Mouse (Mus musculus) 416B (cell line): ENCODE results near the gene Acp5.

ENCODE experiments used
- DNase-seq: peaks from one replicate; pipeline ENCODE4 v3.0.0; 2011; ENCODE audit warnings: low read depth

Gene Acp5

GRCm38 (mm10) chr9:22095854-22096307 lies 39.6 kb downstream of the Acp5 start:
- DNase-seq: peak; percentile 90

GRCm38 (mm10) chr9:22092746-22093145 lies 42.8 kb downstream of the Acp5 start:
- DNase-seq: no peak

DNA sequence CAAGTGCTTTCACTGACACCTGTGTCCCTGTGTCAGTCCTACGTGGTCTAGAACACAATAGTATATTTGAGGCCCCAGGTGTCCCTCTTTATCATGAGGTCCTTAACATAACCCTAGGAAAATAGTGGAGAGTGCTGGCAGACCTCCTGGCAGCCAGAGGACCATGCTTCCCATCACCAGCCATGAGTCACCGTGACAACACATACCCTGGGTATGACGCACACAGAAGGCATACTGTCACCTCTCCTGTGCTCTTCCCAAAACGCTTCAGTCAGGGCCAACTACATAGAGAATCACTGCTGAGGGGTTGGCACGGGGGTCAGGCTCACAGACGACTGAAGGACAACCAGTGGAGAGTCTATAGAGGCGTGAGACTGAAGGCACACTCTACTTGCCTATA lies 45.5 kb downstream of the Acp5 start:
- DNase-seq: no peak

DNA sequence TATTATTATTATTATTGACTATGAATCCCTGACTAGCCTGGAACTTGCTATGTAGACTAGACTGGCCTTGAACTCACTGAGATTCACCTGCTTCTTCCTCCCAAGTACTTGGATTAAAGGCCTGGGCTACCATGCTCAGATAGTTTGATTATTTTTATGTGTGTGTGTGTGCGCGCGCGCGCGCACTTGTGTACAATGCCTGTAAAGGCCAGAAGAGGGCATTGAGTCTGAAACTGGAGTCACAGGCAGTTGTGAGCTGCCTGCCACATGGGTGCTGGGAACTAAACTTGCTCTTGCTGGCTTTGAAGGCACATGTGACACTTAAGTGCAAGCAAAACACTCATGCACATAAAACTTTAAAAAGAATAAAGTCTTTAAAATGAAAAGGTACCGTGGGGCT lies 46.2 kb downstream of the Acp5 start:
- DNase-seq: no peak

DNA sequence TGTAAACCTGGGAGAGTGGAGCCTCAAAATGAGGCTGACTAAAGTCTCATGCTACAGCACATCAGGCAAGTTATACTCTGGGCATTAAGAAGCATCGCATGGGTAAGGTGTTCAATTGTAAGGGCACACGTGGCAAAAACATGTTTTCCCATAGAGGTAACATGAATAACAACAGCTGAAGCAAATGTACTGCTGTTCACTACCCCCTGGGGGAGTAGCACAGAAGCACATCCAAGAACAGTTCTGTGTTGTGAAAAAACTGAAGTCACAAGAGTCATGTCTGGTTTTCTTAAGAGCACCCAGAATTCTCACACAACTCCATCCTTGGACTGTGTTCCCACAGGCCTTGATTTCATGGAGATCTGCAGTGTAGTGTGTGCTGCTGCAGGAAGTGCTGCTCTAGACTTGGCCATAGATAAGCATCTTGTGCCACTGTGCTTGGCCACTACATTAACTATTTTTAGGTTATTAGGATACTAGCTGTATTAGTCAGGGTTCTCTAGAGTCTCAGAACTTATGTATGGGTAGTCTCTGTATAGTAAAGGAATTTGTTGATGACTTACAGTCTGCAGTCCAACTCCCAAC lies 48.4 kb downstream of the Acp5 start:
- DNase-seq: peak; percentile 75

DNA sequence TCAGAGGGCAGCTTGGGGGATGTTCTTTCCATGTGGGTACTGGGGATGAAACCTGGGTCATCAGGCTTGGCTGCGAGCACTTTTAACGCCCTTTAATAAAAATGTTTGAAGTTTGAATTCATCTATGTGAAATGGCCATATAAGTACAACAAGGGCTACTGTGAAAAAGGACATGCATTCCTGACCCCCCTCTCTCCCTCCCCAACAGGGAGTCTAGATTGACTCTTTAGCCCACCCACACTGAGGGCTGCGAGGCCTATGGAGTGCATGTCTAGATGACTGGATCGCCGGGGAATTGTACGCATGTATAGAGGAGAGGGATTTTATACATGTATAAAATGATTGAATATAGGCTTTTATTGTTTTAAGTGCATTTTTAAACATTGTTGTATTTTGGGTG lies 49.5 kb downstream of the Acp5 start:
- no peak for DNase-seq

DNA sequence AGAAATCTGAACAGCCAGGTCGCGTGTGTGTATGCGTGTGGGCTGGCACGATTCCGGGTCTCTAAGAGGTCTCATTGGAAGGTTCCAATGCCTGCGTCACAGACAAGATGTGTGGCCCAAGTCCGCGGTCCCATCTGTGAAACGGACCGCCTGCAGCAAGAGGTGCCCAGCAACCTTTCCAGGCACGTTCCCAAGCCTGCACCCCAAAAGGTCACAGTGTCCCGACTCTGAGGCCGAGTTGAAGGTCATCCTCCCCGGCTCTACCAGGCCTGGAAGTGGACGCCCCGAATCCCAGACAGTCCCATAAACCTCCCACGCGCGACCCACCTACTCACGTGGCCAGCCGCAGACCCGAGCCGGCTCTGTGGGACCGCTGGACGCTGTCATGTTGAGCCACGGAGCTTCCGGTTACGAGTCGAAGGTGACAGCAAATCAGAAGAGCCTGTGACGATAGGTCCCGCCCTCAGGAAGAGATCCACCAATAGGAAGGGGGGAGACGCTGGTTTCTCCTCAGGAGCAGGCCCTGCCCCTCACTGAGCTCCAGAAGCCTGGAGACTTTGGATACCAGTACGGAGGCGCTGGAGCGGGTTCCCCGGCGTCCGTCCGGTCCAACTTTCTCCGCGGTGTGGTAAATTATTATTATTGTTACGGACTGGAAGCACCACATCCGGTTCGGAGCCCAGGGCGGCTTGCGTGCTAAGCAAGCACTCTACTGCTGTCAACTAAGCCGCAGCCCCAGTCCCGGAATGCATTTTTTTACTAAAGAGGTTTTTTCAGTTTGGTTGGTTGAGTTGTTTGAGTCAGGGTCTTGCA lies 50.3 kb downstream of the Acp5 start, which contains the start of gene Ecsit:
Gene Ecsit (minus strand): TSS at position 417 of the 813 bp plus-strand sequence.
- DNase-seq: peak; percentile 97

GRCm38 (mm10) chr9:22084667-22085021 lies 50.9 kb downstream of the Acp5 start:
- no peak for DNase-seq
